Mouse (Mus musculus) hindbrain, postnatal 0 days (tissue): ENCODE results near the gene Itm2c. TPM values are rescaled to one million over a fixed set of nuclear protein-coding genes. Genes with fewer than 3 reads are reported as not detected.

ENCODE experiments used
- ATAC-seq: fragments of 200-750 bp; cut with Nextera tagmentation; 2 replicates; pipeline ENCODE4 v1.8.0; 2017; ENCODE audit warnings: mild to moderate bottlenecking, moderate TSS enrichment, moderate library complexity
- DNase-seq: peaks from one replicate; pipeline ENCODE4 v3.0.0-alpha.2; 2015; ENCODE audit warnings: low spot score
- H3K27ac ChIP-seq: fragments of 300-500 bp; sonication (generic); 2 replicates; pipeline ENCODE4 v1.5.1; 2014; ENCODE audit warnings: mild to moderate bottlenecking
- H3K27me3 ChIP-seq: fragments of 300-500 bp; sonication (generic); 2 replicates; pipeline ENCODE4 v1.6.1; 2014; ENCODE audit warnings: low read length, mixed read lengths; ENCODE audit not compliant: insufficient read depth
- H3K36me3 ChIP-seq: fragments of 300-500 bp; sonication (generic); 2 replicates; pipeline ENCODE4 v1.6.1; 2014; ENCODE audit warnings: low read length, mixed read lengths; ENCODE audit not compliant: insufficient read depth
- H3K4me1 ChIP-seq: fragments of 300-500 bp; sonication (generic); 2 replicates; pipeline ENCODE4 v1.6.1; 2014; ENCODE audit warnings: antibody characterized with exemption, low read length, mixed read lengths; ENCODE audit not compliant: insufficient read depth
- H3K4me2 ChIP-seq: fragments of 300-500 bp; sonication (generic); 2 replicates; pipeline ENCODE4 v1.6.1; 2014; ENCODE audit warnings: low read depth, mild to moderate bottlenecking, low read length, moderate library complexity, mixed read lengths
- H3K4me3 ChIP-seq: fragments of 300-500 bp; sonication (generic); 2 replicates; pipeline ENCODE4 v1.5.1; 2014; ENCODE audit warnings: low read length
- H3K9ac ChIP-seq: fragments of 300-500 bp; sonication (generic); replicated peaks from 2 replicates; pipeline ENCODE4 v1.6.1; 2014; ENCODE audit warnings: mild to moderate bottlenecking, low read length, moderate library complexity, mixed read lengths
- H3K9me3 ChIP-seq: fragments of 300-500 bp; sonication (generic); 2 replicates; pipeline ENCODE4 v1.6.1; 2016; ENCODE audit warnings: low read length, mixed read lengths
- CTCF ChIP-seq: IDR thresholded peaks from 2 replicates; pipeline ENCODE4 v1.5.1; 2016; ENCODE audit warnings: antibody characterized with exemption, control low read depth, low read depth
- WGBS: fragments of 180-500 bp; shearing (Covaris S2); extraction: QIAGEN DNeasy Blood & Tissue Kit; methylation state at CpG from one replicate; pipeline ENCODE4 v1.1.7; 2014; 5-methylcytosine and 5-hydroxymethylcytosine counted together
- polyA plus RNA-seq: library from polyadenylated mRNA; unstranded; fragments of >200 nt; fragmentation: Nextera tagmentation; extraction: Ambion mirVana; gene quantifications from 2 replicates; pipeline ENCODE4 v1.2.1, GENCODE M21; 2015
- total RNA-seq: library from RNA; depleted of rRNA; stranded (reverse); fragments of >200 nt; gene quantifications from 2 replicates; pipeline ENCODE4 v1.2.3, GENCODE M21; 2014

The Itm2c gene
- total and polyA plus RNA-seq, 2 experiments from 2014 or later: 244 to 336 TPM

DNA sequence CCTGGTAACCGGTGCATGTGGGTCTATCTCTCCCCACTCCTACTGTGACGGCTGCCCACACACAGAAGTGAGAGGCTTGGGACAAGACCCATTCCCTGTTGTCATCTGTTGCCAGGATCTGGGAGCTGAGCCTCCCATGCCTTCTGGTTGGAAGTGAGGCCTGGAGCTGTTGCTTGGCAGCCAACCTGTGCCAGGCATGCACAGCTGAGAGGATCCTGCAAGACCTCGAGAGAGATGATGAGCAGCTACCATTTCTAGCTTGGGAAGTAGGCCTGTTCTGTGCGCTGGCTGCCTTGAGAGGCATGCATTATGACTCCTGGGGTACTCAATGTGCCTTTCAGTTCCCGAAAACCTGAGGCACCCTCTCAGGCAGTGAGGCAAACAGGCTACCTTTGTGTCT is 37.1 kb downstream of the Itm2c start:
- no peak overlapping the region for H3K4me3 ChIP-seq
- H3K9ac ChIP-seq: no peak overlapping the region
- DNase-seq (peak; percentile 51), ATAC-seq (no peak)
- peak overlapping the region; percentile 9; the same call in 1 of the 2 replicates for H3K27ac ChIP-seq
- H3K9me3 ChIP-seq: no peaks in the 10 kb centered on the region
- H3K36me3 ChIP-seq: no peaks in the 10 kb centered on the region
- 53% methylated on average over 5 of the region's 5 CpGs for WGBS
- H3K4me1 ChIP-seq: peaks cover 39% of the 10 kb centered on the region
- no peak for TF ChIP-seq CTCF
- no peaks in the 10 kb centered on the region; the same call in 1 of the 2 replicates for H3K27me3 ChIP-seq
- H3K4me2 ChIP-seq: no peak overlapping the region

DNA sequence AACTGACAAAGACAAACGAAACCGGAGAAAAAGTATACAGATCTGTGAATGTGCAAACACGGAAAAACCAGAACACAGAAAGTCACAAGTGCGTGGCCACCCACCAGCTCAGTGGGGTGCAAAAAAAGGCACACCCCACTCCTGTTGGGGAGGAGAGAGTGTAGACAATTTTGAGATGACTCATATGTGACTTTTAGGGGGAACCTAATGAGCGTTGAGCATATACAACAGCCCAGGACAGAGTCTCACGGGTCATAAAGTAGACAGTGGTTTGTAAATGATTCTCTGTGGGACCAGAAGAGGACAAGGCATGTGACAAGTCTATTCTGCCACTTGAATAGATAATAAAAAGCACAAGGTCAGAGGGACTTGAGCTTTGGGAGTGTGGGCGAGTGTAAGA is 39.1 kb downstream of the Itm2c start:
- TF ChIP-seq CTCF: no peak
- peak overlapping the region; percentile 35 for H3K9ac ChIP-seq
- DNase-seq: no peak
- peaks cover 30% of the 10 kb centered on the region for H3K4me1 ChIP-seq
- ATAC-seq: no peak; the same call in 1 of the 2 replicates
- WGBS: 18% methylated on average over 7 of the region's 7 CpGs
- H3K4me2 ChIP-seq: peak overlapping the region; percentile 28; the same call in 1 of the 2 replicates
- H3K9me3 ChIP-seq: no peaks in the 10 kb centered on the region
- no peak overlapping the region for H3K4me3 ChIP-seq
- H3K27me3 ChIP-seq: no peaks in the 10 kb centered on the region
- H3K36me3 ChIP-seq: no peaks in the 10 kb centered on the region
- peak overlapping the region; percentile 64; the same call in 1 of the 2 replicates for H3K27ac ChIP-seq

DNA sequence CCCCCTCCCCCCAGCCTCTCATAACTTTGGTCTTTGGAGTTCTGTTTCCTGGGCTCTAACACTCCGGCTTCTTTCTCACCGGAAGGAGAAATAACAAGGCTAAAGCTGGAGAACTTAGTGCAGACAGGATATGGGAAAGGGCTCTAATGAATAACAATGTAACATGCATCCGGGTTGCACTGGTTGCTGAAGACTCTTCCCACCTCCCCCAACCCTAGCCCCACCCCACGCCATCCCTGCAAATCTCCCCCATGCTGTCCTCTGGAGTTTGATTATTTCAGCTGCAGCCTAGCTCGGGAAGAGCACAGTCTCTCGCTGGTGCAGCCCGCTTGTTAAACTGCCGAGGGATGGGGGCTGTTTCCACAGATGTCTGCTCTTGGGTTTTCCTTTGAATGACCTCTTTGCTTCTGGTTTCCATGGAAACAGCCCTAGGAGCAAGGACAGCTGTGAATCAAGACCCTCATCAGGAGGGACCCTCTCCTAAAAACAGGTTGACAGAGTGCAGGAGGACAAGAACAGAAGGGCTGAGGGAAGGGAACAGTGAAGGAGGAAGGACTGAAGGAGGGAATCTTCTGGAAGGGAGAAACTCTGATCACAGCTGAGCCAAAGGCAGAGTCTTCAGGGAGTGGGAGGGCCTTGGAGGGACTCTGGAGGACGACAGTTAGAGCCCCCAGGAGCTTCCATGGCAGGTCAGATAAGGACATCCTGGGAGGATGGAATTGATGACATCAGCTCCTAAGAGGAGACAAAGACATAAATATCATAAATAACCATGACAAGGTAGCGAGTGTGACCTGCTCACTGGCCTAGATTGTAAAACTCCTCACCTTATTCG is 39.8 kb downstream of the Itm2c start:
- WGBS: 14% methylated on average over 11 of the region's 11 CpGs
- peak; percentile 45 for DNase-seq
- no peaks in the 10 kb centered on the region for H3K9me3 ChIP-seq
- H3K9ac ChIP-seq: peak overlapping the region; percentile 35
- TF ChIP-seq CTCF: no peak
- peak overlapping the region; percentile 28; the same call in 1 of the 2 replicates for H3K4me2 ChIP-seq
- ATAC-seq: peak; percentile 43
- H3K27me3 ChIP-seq: no peaks in the 10 kb centered on the region
- peaks cover 25% of the 10 kb centered on the region for H3K4me1 ChIP-seq
- no peaks in the 10 kb centered on the region for H3K36me3 ChIP-seq
- peak overlapping the region; percentile 64; the same call in 1 of the 2 replicates for H3K27ac ChIP-seq
- H3K4me3 ChIP-seq: no peak overlapping the region

DNA sequence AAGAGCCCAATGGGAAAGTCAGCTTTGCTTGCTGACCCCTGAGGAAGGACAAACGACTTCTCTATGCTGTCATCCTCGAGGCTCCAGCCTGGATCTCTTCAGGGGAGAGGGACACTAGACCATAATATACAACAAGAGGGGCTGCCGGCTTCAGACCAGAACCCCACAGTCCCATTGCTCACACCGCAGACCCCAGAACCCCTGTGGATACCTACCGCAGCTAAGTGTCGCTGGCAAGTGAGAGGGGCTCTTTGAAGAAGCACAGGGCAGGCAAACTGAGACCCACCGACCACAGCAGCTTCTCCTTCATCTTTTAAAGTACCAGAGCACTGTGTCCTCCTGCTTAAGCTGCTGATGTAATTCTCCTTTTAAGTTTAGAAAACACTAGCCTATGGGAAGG is 40.5 kb downstream of the Itm2c start:
- TF ChIP-seq CTCF: no peak

DNA sequence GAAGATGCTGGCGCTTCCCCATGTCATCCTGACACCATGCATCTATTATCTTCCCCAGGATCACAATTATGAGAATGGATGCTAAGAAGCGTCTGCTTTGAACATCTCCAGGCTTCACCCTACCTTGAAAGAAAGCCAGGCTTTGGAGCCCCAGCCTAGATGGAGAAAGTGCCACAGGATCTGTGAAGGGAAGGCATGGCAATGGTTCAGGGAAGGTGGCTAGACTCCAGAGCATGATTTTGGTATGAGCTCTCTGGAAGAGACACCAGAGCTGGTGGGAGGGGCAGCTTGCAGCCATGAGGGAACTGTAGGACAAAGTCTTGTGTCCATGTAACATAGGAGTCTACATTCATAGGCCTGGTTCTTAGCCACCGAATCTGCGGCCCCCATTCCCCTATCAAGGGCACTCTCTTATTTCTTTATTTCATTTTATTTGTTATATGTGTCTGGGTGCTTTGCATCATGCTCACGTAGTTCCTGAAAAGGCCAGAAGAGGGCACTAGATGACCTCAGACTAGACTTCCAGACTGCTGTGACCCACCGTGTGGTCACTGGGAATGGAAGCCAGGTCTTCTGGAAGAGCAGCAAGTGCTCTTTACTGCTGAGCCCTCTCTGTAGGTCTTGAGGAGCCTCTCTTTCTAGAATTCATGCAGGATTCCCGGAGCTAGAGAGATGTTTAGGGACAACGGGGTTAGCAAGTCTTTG is 41.2 kb downstream of the Itm2c start:
- DNase-seq (peak; percentile 65), ATAC-seq (no peak)
- Histone ChIP-seq H3K9me3 (no peaks in the 10 kb centered on the region), H3K27me3 (no peaks in the 10 kb centered on the region), H3K4me1 (peaks cover 22% of the 10 kb centered on the region), H3K4me3 (no peak overlapping the region), H3K9ac (no peak overlapping the region), H3K27ac (no peak overlapping the region), H3K36me3 (no peaks in the 10 kb centered on the region), H3K4me2 (no peak overlapping the region)
- TF ChIP-seq CTCF: peak; percentile 70
- 51% methylated on average over 8 of the region's 8 CpGs for WGBS

More for the DNA sequence above, 40.5 kb downstream of the Itm2c start:
- Histone ChIP-seq H3K9ac (no peak overlapping the region), H3K27me3 (no peaks in the 10 kb centered on the region), H3K27ac (no peak overlapping the region), H3K4me2 (no peak overlapping the region), H3K9me3 (no peaks in the 10 kb centered on the region), H3K4me3 (no peak overlapping the region), H3K36me3 (no peaks in the 10 kb centered on the region), H3K4me1 (peaks cover 22% of the 10 kb centered on the region)
- WGBS: 15% methylated on average over 7 of the region's 7 CpGs
- ATAC-seq (no peak), DNase-seq (no peak)

DNA sequence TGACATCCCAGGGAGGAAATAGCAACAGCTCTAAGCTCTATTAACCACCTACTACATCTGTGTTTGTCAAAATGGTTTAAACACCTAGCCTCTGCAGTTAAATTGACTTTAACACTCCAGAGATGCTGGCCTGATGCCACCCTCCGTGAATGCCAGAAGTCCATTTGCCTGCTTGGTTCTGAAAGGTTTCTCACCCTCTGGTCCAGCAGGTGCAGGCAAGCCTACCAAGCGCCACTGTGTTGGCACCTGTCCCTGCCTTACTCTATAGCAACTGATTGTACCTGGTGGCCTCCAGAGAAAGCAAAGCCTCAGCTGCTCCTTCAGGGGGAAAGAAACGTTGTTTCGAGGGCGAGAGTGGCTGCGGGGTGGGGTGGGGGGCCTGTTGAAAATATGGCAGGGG is 42.2 kb downstream of the Itm2c start:
- Histone ChIP-seq H3K27ac (no peak overlapping the region), H3K4me2 (no peak overlapping the region), H3K4me3 (no peak overlapping the region), H3K4me1 (peaks cover 19% of the 10 kb centered on the region), H3K9ac (no peak overlapping the region), H3K27me3 (no peaks in the 10 kb centered on the region), H3K9me3 (no peaks in the 10 kb centered on the region), H3K36me3 (no peaks in the 10 kb centered on the region)
- no peak for TF ChIP-seq CTCF
- DNase-seq (no peak), ATAC-seq (no peak)
- WGBS: 59% methylated on average over 6 of the region's 6 CpGs
